Mouse (Mus musculus) stomach, embryonic 15.5 days (tissue): ENCODE results near the gene Gm5485. TPM values are rescaled to one million over a fixed set of nuclear protein-coding genes. Genes with fewer than 3 reads are reported as not detected.

Experiments used
- ATAC-seq: fragments of 200-750 bp; cut with Nextera tagmentation; 2 replicates; pipeline ENCODE4 v1.8.0; 2017; ENCODE audit warnings: low read depth, moderate number of reproducible peaks, moderate TSS enrichment; ENCODE audit not compliant: insufficient read depth, low FRiP score
- H3K27ac ChIP-seq: fragments of 300-500 bp; sonication (generic); 2 replicates; pipeline ENCODE4 v1.5.1; 2015; ENCODE audit warnings: mild to moderate bottlenecking, inconsistent platforms
- H3K27me3 ChIP-seq: fragments of 300-500 bp; sonication (generic); replicated peaks from 2 replicates; pipeline ENCODE4 v1.6.1; 2015; ENCODE audit warnings: inconsistent platforms
- H3K36me3 ChIP-seq: fragments of 300-500 bp; sonication (generic); 2 replicates; pipeline ENCODE4 v1.6.1; 2015; ENCODE audit warnings: inconsistent platforms
- H3K4me1 ChIP-seq: fragments of 300-500 bp; sonication (generic); 2 replicates; pipeline ENCODE4 v1.6.1; 2015; ENCODE audit warnings: inconsistent platforms
- H3K4me2 ChIP-seq: fragments of 300-500 bp; sonication (generic); 2 replicates; pipeline ENCODE4 v1.6.1; 2015; ENCODE audit warnings: mild to moderate bottlenecking, inconsistent platforms
- H3K4me3 ChIP-seq: fragments of 300-500 bp; sonication (generic); replicated peaks from 2 replicates; pipeline ENCODE4 v1.5.1; 2015; ENCODE audit warnings: inconsistent platforms
- H3K9ac ChIP-seq: fragments of 300-500 bp; sonication (generic); 2 replicates; pipeline ENCODE4 v1.6.1; 2015; ENCODE audit warnings: inconsistent platforms
- H3K9me3 ChIP-seq: fragments of 300-500 bp; sonication (generic); 2 replicates; pipeline ENCODE4 v1.6.1; 2016; ENCODE audit warnings: inconsistent platforms
- WGBS: fragments of 180-500 bp; shearing (Covaris S2); methylation state at CpG from one replicate; pipeline ENCODE4 v1.1.7; 2015; 5-methylcytosine and 5-hydroxymethylcytosine counted together
- polyA plus RNA-seq: library from polyadenylated mRNA; unstranded; fragments of >200 nt; fragmentation: Nextera tagmentation; extraction: Ambion mirVana; gene quantifications from 2 replicates; pipeline ENCODE4 v1.2.1, GENCODE M21; 2015

Gm5485 gene
- polyA plus RNA-seq, result 0.45 and 0.53 TPM in 2 replicates

GRCm38 (mm10) chr16:48412246-48412645 is at the start of gene Gm5485:
Gene Gm5485, minus strand, starts transcription at chr16:48412416.
- Histone ChIP-seq H3K4me2 (no peak within 1 kb of the TSS), H3K4me3 (no peak within 1 kb of the TSS), H3K27ac (no peak within 1 kb of the TSS), H3K9ac (no peak within 1 kb of the TSS), H3K4me1 (peaks cover 10% of the 10 kb centered on the region), H3K36me3 (no peaks in the 10 kb centered on the region), H3K9me3 (no peaks in the 10 kb centered on the region), H3K27me3 (no peaks in the 10 kb centered on the region)
- 67% methylated on average over 1 of the region's 1 CpGs for WGBS
- peak; percentile 58; the same call in 1 of the 2 replicates for ATAC-seq

- H3K9me3 ChIP-seq, result no peaks in the 10 kb centered on the region
- H3K36me3 ChIP-seq, result no peaks in the 10 kb centered on the region
- 34% methylated on average over 3 of the region's 3 CpGs for whole genome bisulfite sequencing
- H3K4me1 ChIP-seq, result no peaks in the 10 kb centered on the region
- H3K27me3 ChIP-seq, result no peaks in the 10 kb centered on the region
- no peak overlapping the region for H3K4me2 ChIP-seq
- H3K9ac ChIP-seq, result no peak overlapping the region
- no peak for ATAC-seq
- no peak overlapping the region for H3K4me3 ChIP-seq
- H3K27ac ChIP-seq, result no peak overlapping the region
These were observed 41.0 kb upstream of the Gm5485 start for GRCm38 (mm10) chr16:48453264-48453663.

GRCm38 (mm10) chr16:48446161-48446925 is 34.1 kb upstream of the Gm5485 start:
- Histone ChIP-seq H3K4me1 (no peaks in the 10 kb centered on the region), H3K27me3 (no peaks in the 10 kb centered on the region), H3K4me2 (no peak overlapping the region), H3K27ac (no peak overlapping the region), H3K9me3 (no peaks in the 10 kb centered on the region), H3K4me3 (no peak overlapping the region), H3K36me3 (no peaks in the 10 kb centered on the region), H3K9ac (no peak overlapping the region)
- no peak for ATAC-seq
- WGBS, result 69% methylated on average over 8 of the region's 8 CpGs

GRCm38 (mm10) chr16:48444589-48444988 is 32.4 kb upstream of the Gm5485 start:
- no peak for ATAC-seq
- H3K27me3 ChIP-seq, result no peaks in the 10 kb centered on the region
- no peaks in the 10 kb centered on the region for H3K9me3 ChIP-seq
- no peak overlapping the region for H3K27ac ChIP-seq
- 91% methylated on average over 5 of the region's 5 CpGs for WGBS
- H3K4me3 ChIP-seq, result no peak overlapping the region
- H3K4me2 ChIP-seq, result no peak overlapping the region
- no peak overlapping the region for H3K9ac ChIP-seq
- H3K36me3 ChIP-seq, result no peaks in the 10 kb centered on the region
- H3K4me1 ChIP-seq, result no peaks in the 10 kb centered on the region

- Histone ChIP-seq H3K27me3 (no peaks in the 10 kb centered on the region), H3K9ac (no peak overlapping the region), H3K4me1 (no peaks in the 10 kb centered on the region), H3K4me3 (no peak overlapping the region), H3K9me3 (no peaks in the 10 kb centered on the region), H3K4me2 (no peak overlapping the region), H3K36me3 (no peaks in the 10 kb centered on the region), H3K27ac (no peak overlapping the region)
- ATAC-seq, result no peak
These were observed 25.3 kb upstream of the Gm5485 start for GRCm38 (mm10) chr16:48437476-48437875.

- WGBS, result 32% methylated on average over 1 of the region's 1 CpGs
- H3K4me1 ChIP-seq, result no peaks in the 10 kb centered on the region
- H3K9me3 ChIP-seq, result no peaks in the 10 kb centered on the region
- no peaks in the 10 kb centered on the region for H3K27me3 ChIP-seq
- H3K27ac ChIP-seq, result no peak overlapping the region
- no peak overlapping the region for H3K4me2 ChIP-seq
- H3K36me3 ChIP-seq, result no peaks in the 10 kb centered on the region
- H3K9ac ChIP-seq, result no peak overlapping the region
- no peak for ATAC-seq
- H3K4me3 ChIP-seq, result no peak overlapping the region
These were observed 23.2 kb upstream of the Gm5485 start for GRCm38 (mm10) chr16:48435454-48435853.

GRCm38 (mm10) chr16:48431027-48431426 is 18.8 kb upstream of the Gm5485 start, which contains the start of gene Morc1:
Gene Morc1, plus strand, starts transcription at chr16:48431237.
- H3K36me3 ChIP-seq, result no peaks in the 10 kb centered on the region
- ATAC-seq, result no peak
- no peaks in the 10 kb centered on the region for H3K9me3 ChIP-seq
- no peaks in the 10 kb centered on the region for H3K27me3 ChIP-seq
- no peak within 1 kb of the TSS for H3K27ac ChIP-seq
- 95% methylated on average over 15 of the region's 15 CpGs for WGBS
- H3K4me1 ChIP-seq, result no peaks in the 10 kb centered on the region
- no peak within 1 kb of the TSS for H3K4me3 ChIP-seq
- H3K9ac ChIP-seq, result no peak within 1 kb of the TSS
- H3K4me2 ChIP-seq, result no peak within 1 kb of the TSS

- Histone ChIP-seq H3K27me3 (no peaks in the 10 kb centered on the region), H3K9ac (no peak overlapping the region), H3K27ac (no peak overlapping the region), H3K4me1 (no peaks in the 10 kb centered on the region), H3K36me3 (no peaks in the 10 kb centered on the region), H3K4me3 (no peak overlapping the region), H3K4me2 (no peak overlapping the region), H3K9me3 (no peaks in the 10 kb centered on the region)
- ATAC-seq, result no peak
- 68% methylated on average over 1 of the region's 1 CpGs for WGBS
These were observed 17.2 kb upstream of the Gm5485 start for GRCm38 (mm10) chr16:48429427-48429826.

- ATAC-seq, result no peak
- Histone ChIP-seq H3K27ac (no peak overlapping the region), H3K4me3 (no peak overlapping the region), H3K9ac (no peak overlapping the region), H3K36me3 (no peaks in the 10 kb centered on the region), H3K27me3 (no peaks in the 10 kb centered on the region), H3K9me3 (no peaks in the 10 kb centered on the region), H3K4me2 (no peak overlapping the region), H3K4me1 (no peaks in the 10 kb centered on the region)
- WGBS, result 85% methylated on average over 4 of the region's 4 CpGs
These were observed 11.9 kb upstream of the Gm5485 start for GRCm38 (mm10) chr16:48424069-48424468.

GRCm38 (mm10) chr16:48422501-48422900 is 10.3 kb upstream of the Gm5485 start:
- H3K4me2 ChIP-seq, result no peak overlapping the region
- 51% methylated on average over 2 of the region's 2 CpGs for WGBS
- ATAC-seq, result no peak
- no peaks in the 10 kb centered on the region for H3K27me3 ChIP-seq
- no peaks in the 10 kb centered on the region for H3K4me1 ChIP-seq
- H3K4me3 ChIP-seq, result no peak overlapping the region
- no peaks in the 10 kb centered on the region for H3K36me3 ChIP-seq
- H3K27ac ChIP-seq, result no peak overlapping the region
- no peak overlapping the region for H3K9ac ChIP-seq
- no peaks in the 10 kb centered on the region for H3K9me3 ChIP-seq

- no peaks in the 10 kb centered on the region for H3K36me3 ChIP-seq
- WGBS, result 69% methylated on average over 2 of the region's 2 CpGs
These were observed 6.8 kb upstream of the Gm5485 start for GRCm38 (mm10) chr16:48419035-48419434.

GRCm38 (mm10) chr16:48418557-48418956 is 6.3 kb upstream of the Gm5485 start:
- WGBS, result 43% methylated on average over 3 of the region's 3 CpGs
- Histone ChIP-seq H3K4me3 (no peak overlapping the region), H3K9ac (no peak overlapping the region), H3K4me1 (no peaks in the 10 kb centered on the region), H3K36me3 (no peaks in the 10 kb centered on the region), H3K4me2 (no peak overlapping the region), H3K27me3 (no peaks in the 10 kb centered on the region), H3K9me3 (no peaks in the 10 kb centered on the region), H3K27ac (no peak overlapping the region)
- no peak for ATAC-seq

More at GRCm38 (mm10) chr16:48419035-48419434, 6.8 kb upstream of the Gm5485 start:
- Histone ChIP-seq H3K4me1 (no peaks in the 10 kb centered on the region), H3K27ac (no peak overlapping the region), H3K4me2 (no peak overlapping the region), H3K4me3 (no peak overlapping the region), H3K9ac (no peak overlapping the region), H3K27me3 (no peaks in the 10 kb centered on the region), H3K9me3 (no peaks in the 10 kb centered on the region)
- no peak for ATAC-seq
